Mouse (Mus musculus) kidney, adult 2 months (tissue): ENCODE measurements around the gene Prlh.

Source experiments
- CTCF ChIP-seq: fragments of 200-500 bp; conservative IDR thresholded peaks from 2 replicates; pipeline ENCODE4 v1.5.1; 2011; ENCODE audit warnings: low read depth, mild to moderate bottlenecking, control low read depth, low read length, moderate library complexity, mixed read lengths; ENCODE audit not compliant: insufficient read depth, insufficient read length
- POLR2A ChIP-seq: fragments of 200-500 bp; IDR thresholded peaks from one replicate; pipeline ENCODE4 v1.6.1; 2011; ENCODE audit warnings: low read depth, low read length, control low read depth

DNA sequence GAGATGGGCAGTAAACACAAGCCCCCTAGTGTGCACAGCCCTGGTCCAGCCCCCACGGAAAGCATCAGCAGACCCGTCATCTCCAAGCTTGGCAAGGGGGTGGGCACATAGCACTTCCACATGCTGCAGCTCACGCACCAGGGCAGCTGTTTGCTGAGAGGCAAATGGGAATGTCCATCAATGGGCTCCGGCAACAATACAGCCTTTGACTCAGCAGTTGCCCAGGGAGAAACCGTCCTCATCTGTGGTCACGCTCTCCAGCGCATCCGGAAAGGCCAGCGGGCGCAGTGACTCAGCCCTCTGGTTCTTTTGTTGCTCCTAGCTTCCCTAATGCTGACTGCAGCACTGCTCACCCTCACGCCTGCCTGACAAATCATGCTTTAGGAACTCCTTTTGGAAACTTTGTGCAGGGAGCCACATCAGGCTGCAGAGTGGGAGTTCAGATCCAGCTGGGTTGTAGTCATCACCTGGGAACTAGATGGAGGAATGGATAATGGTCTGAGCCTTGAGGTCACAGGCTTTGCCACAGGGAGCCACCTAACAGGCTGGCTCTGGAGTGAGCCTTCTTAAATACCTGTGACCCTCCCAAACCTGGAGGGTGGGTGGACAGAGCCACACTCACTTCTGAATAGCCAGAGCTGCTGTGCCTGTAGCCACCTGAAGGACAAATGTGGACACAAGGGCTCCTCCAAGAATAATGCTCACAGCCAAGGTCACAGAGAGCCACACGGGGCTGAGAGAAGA lies 22.2 kb downstream of the Prlh start:
- TF ChIP-seq POLR2A: no peak
- TF ChIP-seq CTCF: no peak
